Mouse (Mus musculus): ENCODE data around the gene C1qtnf2. TPM values are rescaled to one million over a fixed set of nuclear protein-coding genes. Genes with fewer than 3 reads are reported as not detected.
A peak's percentile ranks its signal among the peaks of the same experiment; 100 is the strongest.

Gene C1qtnf2
- polyA plus RNA-seq, 1 experiment from 2014 or later: 8.3 TPM

- H3K4me2 ChIP-seq: no peak overlapping the region
- no peak for ATAC-seq (ENCODE audit: low FRiP score)
- no peak overlapping the region for H3K9ac ChIP-seq
- no peak overlapping the region for H3K4me3 ChIP-seq
- H3K9me3 ChIP-seq: no peaks in the 10 kb centered on the region
- H3K27me3 ChIP-seq: no peaks in the 10 kb centered on the region
- no peaks in the 10 kb centered on the region for H3K4me1 ChIP-seq (replicated peaks)
- H3K27ac ChIP-seq: no peak overlapping the region
- H3K36me3 ChIP-seq: no peaks in the 10 kb centered on the region
These were observed 44.7 kb downstream of the C1qtnf2 start for GRCm38 (mm10) chr11:43518821-43519220.

- no peaks in the 10 kb centered on the region for H3K36me3 ChIP-seq
- no peak for ATAC-seq (ENCODE audit: low FRiP score)
- no peaks in the 10 kb centered on the region for H3K9me3 ChIP-seq
- H3K27me3 ChIP-seq: no peaks in the 10 kb centered on the region
- no peak overlapping the region for H3K4me2 ChIP-seq
- no peak overlapping the region for H3K27ac ChIP-seq
- H3K4me3 ChIP-seq: no peak overlapping the region
- WGBS: 77% methylated on average over 3 of the region's 3 CpGs
- H3K4me1 ChIP-seq (replicated peaks): no peaks in the 10 kb centered on the region
- H3K9ac ChIP-seq: no peak overlapping the region
These were observed 46.4 kb downstream of the C1qtnf2 start for GRCm38 (mm10) chr11:43520521-43520920.

GRCm38 (mm10) chr11:43528078-43528682 lies 54.1 kb downstream of the C1qtnf2 start:
- Histone ChIP-seq H3K36me3 (0 out of 2 replicates have a peak, but pooled peaks cover under 1% of the 10 kb centered on the region), H3K9ac (peak overlapping the region; percentile 84), H3K4me2 (peak overlapping the region; percentile 97), H3K4me3 (peak overlapping the region; percentile 78), H3K4me1 (replicated peaks) (peaks cover 39% of the 10 kb centered on the region), H3K27ac (peak overlapping the region; percentile 89), H3K9me3 (no peaks in the 10 kb centered on the region), H3K27me3 (no peaks in the 10 kb centered on the region)
- peak; percentile 40 for ATAC-seq (ENCODE audit: low FRiP score)
- WGBS: under 1% methylated on average over 25 of the region's 25 CpGs

GRCm38 (mm10) chr11:43528683-43529499 lies 54.8 kb downstream of the C1qtnf2 start, which contains the start of gene Ccnjl:
TSS of gene Ccnjl (plus strand) at chr11:43528784.
- peak within 1 kb of the TSS; percentile 97 for H3K4me2 ChIP-seq
- no peaks in the 10 kb centered on the region for H3K27me3 ChIP-seq
- peak within 1 kb of the TSS; percentile 89 for H3K27ac ChIP-seq
- H3K4me1 ChIP-seq (replicated peaks): peaks cover 39% of the 10 kb centered on the region
- peak within 1 kb of the TSS; percentile 84 for H3K9ac ChIP-seq
- H3K4me3 ChIP-seq: peak within 1 kb of the TSS; percentile 78
- peak; percentile 86 for ATAC-seq (ENCODE audit: low FRiP score)
- H3K36me3 ChIP-seq: peaks cover 5% of the 10 kb centered on the region; the same call in 1 of the 2 replicates
- WGBS: under 1% methylated on average over 65 of the region's 79 CpGs
- H3K9me3 ChIP-seq: no peaks in the 10 kb centered on the region

- Histone ChIP-seq H3K4me2 (peak overlapping the region; percentile 97), H3K27me3 (no peaks in the 10 kb centered on the region), H3K27ac (peak overlapping the region; percentile 18; the same call in 1 of the 2 replicates), H3K9ac (peak overlapping the region; percentile 49; the same call in 1 of the 2 replicates), H3K36me3 (peaks cover 10% of the 10 kb centered on the region; the same call in 1 of the 2 replicates), H3K9me3 (no peaks in the 10 kb centered on the region), H3K4me1 (replicated peaks) (peaks cover 39% of the 10 kb centered on the region), H3K4me3 (peak overlapping the region; percentile 78; the same call in 1 of the 2 replicates)
- WGBS: 22% methylated on average over 3 of the region's 3 CpGs
- no peak for ATAC-seq (ENCODE audit: low FRiP score)
These were observed 56.0 kb downstream of the C1qtnf2 start for GRCm38 (mm10) chr11:43530043-43530442.

GRCm38 (mm10) chr11:43531619-43532018 lies 57.5 kb downstream of the C1qtnf2 start:
- no peaks in the 10 kb centered on the region for H3K9me3 ChIP-seq
- WGBS: 46% methylated on average over 5 of the region's 5 CpGs
- H3K4me1 ChIP-seq (replicated peaks): peaks cover 39% of the 10 kb centered on the region
- H3K27me3 ChIP-seq: no peaks in the 10 kb centered on the region
- peak overlapping the region; percentile 97 for H3K4me2 ChIP-seq
- H3K4me3 ChIP-seq: no peak overlapping the region
- H3K9ac ChIP-seq: no peak overlapping the region
- peak overlapping the region; percentile 3; the same call in 1 of the 2 replicates for H3K27ac ChIP-seq
- ATAC-seq (ENCODE audit: low FRiP score): no peak
- peaks cover 13% of the 10 kb centered on the region; the same call in 1 of the 2 replicates for H3K36me3 ChIP-seq

- 79% methylated on average over 6 of the region's 6 CpGs for WGBS
- Histone ChIP-seq H3K4me3 (no peak overlapping the region), H3K4me2 (no peak overlapping the region), H3K36me3 (peaks cover 28% of the 10 kb centered on the region; the same call in 1 of the 2 replicates), H3K9me3 (no peaks in the 10 kb centered on the region), H3K27me3 (no peaks in the 10 kb centered on the region), H3K27ac (no peak overlapping the region), H3K9ac (no peak overlapping the region), H3K4me1 (replicated peaks) (peaks cover 26% of the 10 kb centered on the region)
- ATAC-seq (ENCODE audit: low FRiP score): no peak
These were observed 63.0 kb downstream of the C1qtnf2 start for GRCm38 (mm10) chr11:43537074-43537473.

GRCm38 (mm10) chr11:43539863-43540262 lies 65.8 kb downstream of the C1qtnf2 start:
- H3K9me3 ChIP-seq: no peaks in the 10 kb centered on the region
- 0 out of 2 replicates have a peak overlapping the region, but pooled peaks have one; percentile 21 for H3K9ac ChIP-seq
- peak overlapping the region; percentile 78 for H3K27ac ChIP-seq
- WGBS: 17% methylated on average over 6 of the region's 6 CpGs
- H3K4me3 ChIP-seq: no peak overlapping the region
- ATAC-seq (ENCODE audit: low FRiP score): peak; percentile 57
- H3K4me2 ChIP-seq: peak overlapping the region; percentile 27; the same call in 1 of the 2 replicates
- H3K27me3 ChIP-seq: no peaks in the 10 kb centered on the region
- H3K36me3 ChIP-seq: peaks cover 21% of the 10 kb centered on the region; the same call in 1 of the 2 replicates
- peaks cover 22% of the 10 kb centered on the region for H3K4me1 ChIP-seq (replicated peaks)

Other genes starting within 250 kb of the C1qtnf2 start
- 51.3 and 56.9 TPM in 2 replicates for gene Pttg1, start 48.0 kb upstream of the C1qtnf2 start, polyA plus RNA-seq (2015; fragmentation: Nextera tagmentation; extraction: Ambion mirVana)
- 71.0 and 71.5 TPM in 2 replicates for gene Slu7, start 40.5 kb upstream of the C1qtnf2 start, polyA plus RNA-seq (2015; fragmentation: Nextera tagmentation; extraction: Ambion mirVana)
- 18.5 and 20.8 TPM in 2 replicates for gene Ccnjl, start 54.5 kb downstream of the C1qtnf2 start, polyA plus RNA-seq (2015; fragmentation: Nextera tagmentation; extraction: Ambion mirVana)
- gene 4933415A04Rik, start 112.8 kb downstream of the C1qtnf2 start, polyA plus RNA-seq (2015; fragmentation: Nextera tagmentation; extraction: Ambion mirVana): 6.1 and 7.2 TPM in 2 replicates
- not detected in 2 replicates for gene Fabp6, start 127.3 kb downstream of the C1qtnf2 start, polyA plus RNA-seq (2015; fragmentation: Nextera tagmentation; extraction: Ambion mirVana)
- gene Pwwp2a, start 207.7 kb downstream of the C1qtnf2 start, polyA plus RNA-seq (2015; fragmentation: Nextera tagmentation; extraction: Ambion mirVana): 33.4 and 36.3 TPM in 2 replicates

All from hindbrain, embryonic 13.5 days (tissue).